Mouse (Mus musculus) lung, postnatal 10 days (tissue): ENCODE results near the gene Fanci.

Source experiments
- DNase-seq: peaks from one replicate; pipeline ENCODE4 v3.0.0; 2021

The Fanci gene

DNA sequence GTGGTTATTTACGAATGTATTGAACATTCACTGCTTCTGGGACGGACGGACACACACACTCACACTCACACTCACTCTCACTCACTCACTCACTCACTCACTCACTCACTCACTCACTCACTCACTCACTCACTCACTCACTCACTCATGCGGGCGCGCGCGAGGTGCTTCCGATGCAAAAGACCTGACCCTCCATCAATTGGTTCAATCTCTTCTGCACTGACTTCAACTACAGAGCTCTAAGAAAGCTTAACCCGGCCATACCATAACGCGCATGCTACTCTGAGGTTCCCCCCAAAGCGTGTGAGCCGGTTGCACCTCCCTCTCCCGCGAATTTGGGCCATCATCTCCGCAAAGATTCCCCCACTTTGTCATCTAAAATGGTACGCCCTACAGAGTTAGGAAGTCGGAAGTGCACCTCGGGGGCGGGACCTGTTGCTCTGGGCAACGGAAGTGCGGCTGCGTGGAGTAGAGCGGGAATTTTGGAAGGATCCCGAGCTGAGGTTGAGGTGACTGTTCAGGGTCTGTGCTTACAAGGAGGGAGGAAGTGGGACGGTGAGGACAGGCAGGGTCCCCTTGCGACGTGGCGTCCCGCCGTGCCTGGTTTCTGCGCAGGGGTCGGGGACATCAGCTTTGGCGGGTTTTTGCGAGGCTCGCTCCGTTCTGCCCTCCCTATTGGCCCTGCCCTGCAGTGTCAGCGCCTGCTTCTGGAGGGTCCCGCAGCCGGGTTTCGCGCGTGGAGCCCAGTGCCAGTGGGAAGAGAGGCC, at the start of gene Fanci:
Fanci (plus strand) TSS at position 47 of the 767 bp plus-strand sequence.
- DNase-seq: peak; percentile 96

DNA sequence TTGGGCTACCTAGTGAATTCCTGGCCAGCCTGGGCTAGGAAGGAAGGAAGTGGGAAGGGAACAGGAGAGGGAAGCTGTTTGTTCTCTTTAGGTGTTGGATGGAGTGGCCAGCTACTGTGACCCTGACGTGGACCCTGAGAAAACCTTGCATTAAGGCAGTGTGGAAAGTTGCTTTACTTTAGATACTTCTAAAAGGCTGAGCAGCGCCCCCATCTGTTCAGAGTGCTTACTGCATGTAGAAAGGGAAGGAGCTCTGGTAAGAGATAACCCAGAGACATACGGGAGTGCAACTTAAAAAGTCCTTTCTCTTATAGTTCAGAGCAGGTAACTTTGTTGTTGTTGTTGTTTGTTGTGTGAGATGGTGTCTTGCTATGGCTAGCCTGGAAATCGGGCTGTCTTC, 45.8 kb upstream of the Fanci start:
- peak; percentile 78 for DNase-seq

DNA sequence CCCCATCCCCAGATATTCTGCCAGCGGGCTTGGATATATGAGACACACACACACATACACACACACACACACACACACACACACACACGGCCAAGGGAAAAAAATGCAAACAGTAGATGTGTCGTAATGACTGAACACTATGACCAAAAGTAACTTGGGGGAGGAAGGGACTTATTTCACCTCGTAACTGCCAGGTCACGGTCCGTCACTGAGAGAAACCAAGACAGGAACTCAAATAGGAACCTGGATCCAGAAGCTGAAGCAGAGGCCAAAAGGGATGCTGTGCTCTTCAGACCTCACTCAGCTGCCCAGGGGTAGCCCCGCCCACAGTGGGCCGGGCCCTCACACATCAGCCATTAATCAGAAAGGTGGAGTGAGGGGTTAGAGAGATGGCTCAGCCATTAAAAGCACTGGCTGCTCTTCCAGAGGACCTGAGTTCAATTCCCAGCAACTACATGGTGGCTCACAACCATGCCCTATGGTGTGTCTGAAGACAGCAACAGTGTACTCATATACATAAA, 45.1 kb upstream of the Fanci start:
- DNase-seq: no peak

DNA sequence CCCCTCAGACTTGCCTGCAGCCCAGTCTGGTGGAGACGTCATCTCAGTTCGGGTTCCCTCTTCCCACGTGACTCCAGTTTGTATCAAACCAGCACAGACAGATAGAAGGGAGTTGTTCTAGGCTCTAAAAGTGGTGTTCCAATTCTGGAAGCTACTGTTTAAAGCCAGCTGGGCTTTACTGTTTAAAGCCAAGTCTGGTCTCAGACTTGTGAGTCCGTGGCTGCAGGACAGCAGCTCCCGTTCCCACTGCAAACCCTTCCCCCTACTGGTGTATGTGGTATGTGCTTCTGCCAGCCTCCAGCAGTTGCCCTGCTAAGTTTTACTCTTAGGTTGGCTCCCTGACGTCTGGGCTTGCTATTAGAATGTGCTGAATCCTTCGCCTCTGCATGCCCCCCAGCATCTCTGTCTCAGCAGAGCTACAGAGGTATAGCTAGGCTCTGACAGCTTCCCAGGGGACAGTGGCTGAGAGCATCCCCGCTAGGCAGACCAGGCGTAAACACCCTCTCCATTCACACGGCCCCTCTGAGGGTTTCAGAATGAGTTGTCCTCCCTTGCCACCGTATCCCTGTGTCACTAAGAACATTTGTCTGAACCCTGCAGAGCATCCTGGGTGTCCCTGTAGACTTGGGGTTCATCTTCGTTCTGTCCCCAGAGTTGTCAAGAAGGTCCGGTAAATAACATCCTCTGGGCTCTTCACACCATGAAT, 44.5 kb upstream of the Fanci start:
- DNase-seq: peak; percentile 33

DNA sequence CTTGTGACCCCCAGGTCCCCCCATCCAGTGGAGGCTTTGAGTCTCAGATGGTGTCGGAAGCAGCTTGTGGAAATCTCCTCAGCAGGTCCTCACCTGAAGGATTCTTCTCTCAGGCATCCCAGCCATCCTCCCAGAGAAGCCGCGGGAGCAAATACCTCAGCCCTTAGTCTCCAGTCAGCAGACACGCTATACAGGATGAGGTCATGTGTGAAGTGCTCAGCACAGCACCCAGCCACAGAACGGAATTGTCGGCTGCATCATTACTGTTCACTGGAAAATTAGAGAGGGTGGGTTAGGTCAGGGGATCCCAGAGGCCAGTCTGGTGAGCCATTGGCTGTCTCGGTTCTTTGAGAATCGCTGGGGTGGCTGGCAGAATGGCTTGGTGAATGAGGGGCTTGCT, 42.9 kb upstream of the Fanci start:
- no peak for DNase-seq

DNA sequence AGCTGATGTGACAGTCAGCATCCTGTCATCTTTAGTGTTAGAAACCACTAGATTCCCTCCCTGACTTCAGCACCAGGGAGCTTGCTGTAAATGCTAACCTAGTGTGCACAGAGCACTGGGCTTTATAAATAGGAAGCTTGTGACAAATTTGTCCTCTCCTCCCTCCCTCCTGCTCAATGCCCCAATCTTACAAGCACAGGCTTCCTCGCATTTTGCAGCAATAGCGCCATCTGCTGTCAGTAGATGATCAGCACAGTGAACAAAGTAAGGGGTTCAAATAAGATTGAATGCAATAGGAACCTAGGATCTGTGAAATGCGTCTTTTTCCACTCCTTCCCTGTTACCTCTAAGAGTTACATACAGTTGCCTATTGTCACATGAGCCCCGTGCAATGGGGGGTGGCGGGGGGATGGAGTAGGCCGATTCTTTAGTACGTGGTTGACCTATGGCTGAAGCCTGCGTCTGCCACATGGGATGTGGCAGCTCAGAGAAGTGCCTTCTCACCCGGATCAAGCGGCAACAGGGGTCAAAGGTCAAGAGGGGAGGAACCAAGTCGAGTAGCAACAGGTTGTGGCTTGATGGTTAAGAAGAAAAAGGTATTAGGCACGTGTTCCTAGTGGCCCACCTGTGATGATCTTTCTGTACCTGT, 41.9 kb upstream of the Fanci start:
- DNase-seq: peak; percentile 85

DNA sequence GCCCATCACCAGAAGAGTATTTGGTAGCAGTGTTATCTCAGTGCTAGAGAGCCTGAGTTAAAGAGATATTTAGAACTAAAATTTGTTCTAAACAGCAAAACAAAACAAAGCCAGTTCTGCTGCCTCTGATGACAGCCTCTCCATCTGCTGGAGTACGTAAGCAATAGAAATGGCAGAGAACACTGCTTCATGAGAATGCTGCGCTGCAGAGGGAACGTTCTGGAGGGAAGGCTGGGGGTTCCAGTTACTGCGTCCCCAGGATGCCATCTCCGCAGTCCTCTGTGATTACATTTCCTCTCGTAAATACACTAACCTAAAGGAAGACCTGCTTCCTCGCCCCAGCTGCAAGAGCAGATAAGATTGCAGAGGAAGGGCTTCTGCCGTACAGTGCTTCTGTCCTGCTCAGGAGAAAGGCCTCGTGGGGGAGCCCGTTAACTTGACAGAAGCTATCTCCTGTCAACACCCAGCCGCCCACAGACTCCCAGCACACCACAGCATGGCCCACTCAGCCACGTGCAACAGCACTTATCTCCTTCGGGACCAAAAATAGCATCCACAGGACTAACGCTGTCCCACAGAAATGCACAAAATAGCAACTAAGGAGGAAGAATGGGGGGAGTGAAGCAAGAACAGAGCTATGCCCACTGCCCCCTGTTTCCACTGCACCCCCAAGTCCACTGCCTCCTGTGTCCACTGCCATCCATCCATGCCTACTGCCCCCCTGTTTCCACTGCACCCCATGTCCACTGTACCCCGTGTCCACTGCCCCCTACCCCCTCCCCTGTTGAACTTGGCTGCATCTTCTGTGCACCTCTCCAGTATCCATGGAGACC, 33.2 kb upstream of the Fanci start:
- DNase-seq: peak; percentile 60

DNA sequence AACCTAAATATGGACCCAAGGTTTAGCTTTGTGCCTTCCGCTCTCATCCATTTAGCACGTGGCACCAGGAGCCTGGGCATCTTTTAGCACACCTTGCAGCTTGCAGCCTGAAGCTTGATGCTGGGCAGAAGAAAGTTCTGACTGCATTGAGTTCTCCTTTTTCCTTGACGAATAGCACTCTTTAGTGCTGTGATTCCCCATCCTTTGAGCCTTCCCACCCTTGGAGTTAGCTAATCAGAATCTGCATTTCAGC, 32.6 kb upstream of the Fanci start:
- DNase-seq: no peak

DNA sequence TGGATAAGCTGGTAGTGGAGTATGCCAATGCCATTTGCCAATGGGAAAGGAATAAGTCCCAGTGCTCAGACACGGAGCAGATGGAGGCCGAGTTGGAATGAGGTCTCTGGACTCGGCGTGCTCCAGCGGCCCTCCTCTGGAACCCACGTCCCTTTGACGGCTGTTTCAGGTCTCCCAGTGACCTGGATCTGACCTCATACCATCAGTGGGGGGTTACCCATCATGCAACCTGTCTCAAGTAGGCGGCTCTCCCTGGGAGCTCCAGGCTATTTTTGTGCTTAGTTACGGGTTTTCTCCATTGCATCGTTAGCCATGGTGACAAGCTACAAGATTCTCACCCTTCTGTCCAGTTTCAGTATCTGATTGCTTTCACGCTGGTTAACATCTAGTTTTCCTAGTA, 31.7 kb upstream of the Fanci start:
- DNase-seq: no peak

DNA sequence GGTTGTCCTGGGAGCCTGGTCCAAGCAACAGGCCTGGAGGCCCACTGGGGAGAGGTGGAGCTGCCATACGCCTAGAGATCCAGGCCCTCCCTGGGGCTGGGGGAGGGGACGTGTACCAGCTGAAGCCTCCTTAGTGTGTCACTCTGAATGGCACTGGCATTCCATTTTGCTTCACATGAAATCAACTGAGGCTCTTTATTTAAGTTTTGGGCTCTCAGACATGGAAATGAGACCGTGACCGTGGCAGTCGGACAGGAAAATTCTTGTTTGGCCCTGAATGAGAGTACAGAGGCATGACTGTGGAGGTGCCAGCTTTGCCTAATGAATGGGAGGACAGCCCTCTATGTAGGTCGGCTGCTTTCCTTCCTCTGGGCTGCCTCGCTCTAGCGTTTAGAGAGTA, 29.5 kb upstream of the Fanci start:
- no peak for DNase-seq

DNA sequence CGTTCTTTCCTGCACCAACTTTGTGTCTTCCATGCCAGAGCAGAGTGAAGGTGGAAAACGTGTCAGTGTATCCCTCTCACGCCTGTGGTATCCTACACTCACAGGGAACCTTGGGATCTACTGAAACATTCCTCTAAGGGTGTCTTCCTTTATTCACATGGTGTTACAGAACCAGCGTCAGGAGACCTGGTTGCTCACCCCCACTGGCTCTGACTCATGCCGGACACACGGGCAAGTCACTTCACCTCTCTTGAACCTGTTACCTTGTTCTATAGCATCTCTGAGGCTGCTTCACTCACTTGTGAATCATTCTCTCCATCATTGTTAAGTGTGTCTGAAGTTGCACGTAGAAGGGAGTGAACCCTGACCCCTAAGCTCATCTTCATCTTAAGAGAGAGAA, 28.9 kb upstream of the Fanci start:
- no peak for DNase-seq

DNA sequence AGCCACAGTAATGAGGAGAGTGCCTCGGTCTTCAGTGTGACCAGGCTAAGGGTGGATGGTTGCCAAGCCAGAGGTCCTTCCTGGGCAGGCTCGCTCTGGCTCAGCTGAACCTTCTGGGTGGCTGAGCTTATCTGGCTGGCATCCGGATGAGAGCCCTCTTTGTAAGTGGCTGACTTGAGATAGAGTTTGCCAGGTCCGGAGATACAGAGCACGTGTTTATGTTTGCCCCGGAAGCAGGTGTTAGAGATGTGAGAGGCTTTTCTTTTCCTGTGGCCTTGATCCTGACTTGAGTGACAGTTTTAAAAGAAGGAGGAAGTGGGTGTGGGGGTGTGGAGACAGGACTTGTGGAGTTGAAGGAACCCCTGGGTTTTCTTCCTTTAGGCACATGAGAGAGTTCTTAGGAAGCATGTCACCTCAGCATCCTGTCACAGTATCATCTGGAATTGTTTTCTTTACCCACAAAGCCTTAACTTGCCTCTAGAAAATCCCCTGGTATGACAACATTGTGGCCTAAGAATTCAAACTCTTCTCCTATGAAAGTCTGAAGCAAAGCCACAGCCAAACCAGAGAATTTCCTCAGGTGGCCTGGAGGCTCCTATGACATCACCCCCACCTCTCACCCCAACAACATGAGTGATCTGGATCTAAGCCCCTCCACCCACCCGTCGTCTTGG, 28.2 kb upstream of the Fanci start:
- peak; percentile 85 for DNase-seq

DNA sequence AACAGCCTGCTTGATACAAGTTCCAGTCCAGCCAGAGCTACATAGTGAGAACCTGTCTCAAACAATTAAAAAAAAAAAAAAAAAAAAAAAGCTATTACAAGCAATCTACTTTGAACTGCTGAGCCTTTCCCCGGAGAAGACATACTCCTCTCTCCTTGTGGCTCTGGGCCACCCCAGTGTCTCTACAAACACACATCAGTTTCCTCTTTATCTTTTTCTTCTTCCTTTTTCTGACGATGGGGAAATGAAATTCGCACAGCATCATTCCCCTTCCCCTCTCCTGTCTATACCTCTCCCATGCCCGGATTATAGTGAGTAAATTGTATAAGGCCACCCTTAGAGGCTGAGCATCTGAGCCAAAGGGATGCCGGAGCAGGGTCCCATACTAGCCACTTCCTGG, 23.1 kb upstream of the Fanci start:
- no peak for DNase-seq

DNA sequence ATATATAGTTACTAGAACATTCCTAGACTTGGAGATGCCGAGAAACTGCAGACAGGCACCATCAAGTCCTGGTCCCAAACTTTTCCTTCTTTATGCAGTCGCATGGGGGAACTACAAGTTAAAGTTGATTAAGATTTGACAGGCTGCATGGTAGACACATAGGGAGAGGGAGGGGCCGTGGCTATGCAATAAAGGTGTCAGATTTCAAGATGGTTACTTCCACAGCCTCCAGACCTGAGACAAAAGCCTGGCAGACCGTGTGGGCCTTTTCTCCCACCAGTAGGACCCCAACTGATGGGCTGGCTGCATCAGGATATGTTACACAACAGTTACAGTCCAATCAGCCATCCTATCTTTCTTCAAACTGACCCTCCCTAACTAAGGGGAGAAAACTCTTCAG, 22.3 kb upstream of the Fanci start:
- no peak for DNase-seq

DNA sequence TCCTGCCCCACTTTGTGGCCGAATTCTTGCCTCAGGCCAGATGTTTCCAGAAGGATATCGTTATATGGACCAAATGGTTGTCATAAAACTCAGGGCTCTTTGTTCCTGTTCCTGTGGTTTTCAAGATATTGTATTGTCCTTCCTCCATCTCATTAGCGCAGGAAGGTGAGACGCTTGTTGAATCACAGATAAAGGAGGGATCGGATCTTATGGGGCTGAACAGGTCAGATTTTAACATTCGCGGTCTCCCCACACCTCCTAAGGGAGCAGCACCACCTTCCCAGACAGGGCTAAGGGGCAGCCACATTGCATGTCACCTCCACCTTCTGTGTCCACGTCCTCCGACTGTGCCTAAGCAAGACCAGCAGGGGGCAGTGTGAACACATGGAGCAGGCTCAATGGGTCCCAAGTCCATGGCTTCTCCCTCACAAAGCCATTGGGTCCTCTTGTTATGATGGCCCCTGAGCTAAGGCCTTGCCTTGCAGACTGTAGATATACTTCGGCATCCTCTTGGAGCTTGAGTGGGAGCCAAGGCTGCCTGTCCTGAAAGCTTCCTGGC, 20.3 kb upstream of the Fanci start:
- DNase-seq: peak; percentile 86

DNA sequence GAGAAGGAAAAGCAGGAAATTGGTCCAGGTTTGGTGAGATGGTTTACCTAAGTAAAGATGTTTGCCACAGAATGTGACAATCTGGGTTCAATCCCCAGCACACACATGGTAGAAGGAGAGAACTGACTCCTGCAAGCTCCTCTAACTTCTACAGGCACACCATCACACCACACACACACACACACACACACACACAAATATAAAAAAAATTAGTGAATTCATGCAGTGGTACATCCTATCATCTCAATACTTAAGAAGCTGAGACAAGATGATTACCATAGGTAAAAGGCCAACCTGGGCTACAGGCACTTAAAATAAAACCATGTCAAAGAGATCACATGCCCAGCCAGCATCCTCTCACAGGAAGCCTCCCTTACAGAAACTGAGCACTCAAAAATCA, 17.7 kb upstream of the Fanci start:
- no peak for DNase-seq

DNA sequence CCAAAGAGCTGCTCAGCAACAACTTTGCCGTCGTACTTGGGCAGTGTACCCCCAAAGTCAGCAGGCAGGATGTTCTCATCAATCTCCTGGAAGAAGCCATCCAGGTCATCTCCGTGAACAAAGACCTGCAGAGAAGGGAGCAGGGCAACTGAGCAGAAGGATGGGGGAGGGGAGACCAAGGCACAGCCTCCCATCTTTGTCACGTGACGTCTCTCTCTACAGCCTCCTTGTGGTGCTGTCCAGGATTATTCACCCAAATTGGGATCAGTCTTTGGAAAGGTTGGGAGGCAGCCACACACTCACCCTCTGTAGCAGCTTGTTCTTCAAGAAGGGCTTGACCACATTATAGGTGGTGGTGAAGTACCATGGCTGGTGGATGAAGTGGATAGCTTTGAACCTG, 16.1 kb upstream of the Fanci start:
- DNase-seq: no peak

DNA sequence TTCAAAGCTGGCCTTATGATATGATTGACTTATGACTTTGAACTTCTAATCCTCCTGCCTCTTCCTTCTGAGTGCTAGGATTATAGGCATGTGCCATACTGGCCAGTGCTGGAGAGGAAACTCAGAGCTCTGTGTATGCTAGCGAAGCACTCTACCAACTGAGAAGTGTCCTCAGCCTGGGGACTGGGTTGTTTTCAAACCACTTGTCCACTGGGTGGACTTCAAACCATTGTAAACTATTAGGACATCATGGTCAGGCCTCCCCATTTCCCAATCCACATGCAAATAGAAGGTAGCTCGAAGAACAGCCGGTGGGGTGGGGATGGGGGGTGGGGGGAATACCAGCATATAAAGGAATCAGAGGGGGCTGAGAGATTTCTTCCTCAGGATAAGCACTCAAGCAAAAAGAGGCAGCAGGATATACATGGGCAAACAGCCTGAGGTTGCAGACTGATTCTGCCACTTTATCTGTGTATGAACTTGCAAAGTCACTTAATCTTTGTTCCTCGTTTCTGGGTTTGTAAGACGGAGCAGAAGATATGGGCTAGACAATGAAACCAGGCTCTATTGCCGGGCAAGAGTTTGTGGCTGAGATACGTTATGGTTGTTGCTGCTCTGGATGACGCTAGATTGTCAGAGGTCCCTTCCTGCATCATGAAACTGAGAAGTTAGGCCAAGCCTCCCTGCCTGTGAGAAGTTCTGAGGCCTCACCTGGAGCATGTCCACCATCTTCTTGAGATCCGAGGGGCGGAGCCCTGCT, 15.0 kb upstream of the Fanci start:
- DNase-seq: peak; percentile 41

DNA sequence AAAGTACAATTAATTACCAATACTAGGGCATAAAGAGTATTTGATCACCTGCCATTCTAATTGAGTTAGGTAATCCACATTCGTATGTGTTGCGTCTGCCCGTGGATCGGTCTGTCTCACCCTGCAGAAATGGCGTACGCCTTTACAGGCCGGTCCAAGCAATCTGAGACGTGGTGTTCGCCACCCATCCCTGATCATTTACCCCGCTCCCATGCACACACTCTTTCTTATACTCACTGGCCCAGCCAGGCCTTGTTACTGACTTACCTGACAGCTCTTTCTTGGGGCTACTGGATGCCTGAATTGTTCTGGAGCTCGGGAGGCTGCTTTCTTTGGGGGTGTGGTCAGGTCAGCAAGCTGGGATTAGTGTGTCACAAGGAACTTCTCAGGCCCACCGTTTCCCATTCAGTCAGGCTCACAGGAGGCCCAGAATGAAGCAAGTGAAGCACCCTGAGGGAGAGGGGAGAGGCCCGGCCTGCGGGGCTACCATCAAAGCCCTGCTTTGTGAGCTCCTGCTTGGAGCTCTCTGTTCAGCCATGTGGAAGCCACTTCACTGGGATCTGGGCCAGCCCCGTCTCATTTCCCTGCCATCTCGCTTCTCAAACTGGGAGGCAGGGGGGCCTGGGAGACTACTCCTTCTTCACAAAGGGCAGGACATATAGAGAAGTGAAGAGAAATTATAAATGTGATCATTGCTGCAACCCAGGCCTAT, 5.2 kb upstream of the Fanci start, which contains the start of gene Rlbp1:
Rlbp1 (minus strand) TSS at position 627 of the 712 bp plus-strand sequence.
- no peak for DNase-seq

DNA sequence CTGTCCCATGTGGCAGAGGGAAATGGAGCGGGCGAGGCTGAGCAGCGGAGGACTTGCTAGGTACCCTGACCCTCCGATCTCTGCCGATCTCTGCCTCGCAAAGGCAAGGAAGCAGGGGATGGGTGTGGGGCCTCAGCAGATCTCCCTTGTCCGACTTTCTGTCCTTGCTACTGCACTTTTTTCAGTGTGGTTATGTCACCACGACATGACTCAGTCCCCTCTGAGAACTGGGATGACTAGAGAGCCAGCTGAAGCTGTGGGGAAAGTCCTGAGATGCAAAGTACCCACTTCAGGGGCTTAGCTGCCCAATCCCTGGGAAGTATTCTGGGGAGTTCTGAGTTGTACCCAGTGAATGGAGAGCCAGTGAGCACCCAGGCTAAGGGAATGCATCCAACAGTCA, 4.6 kb upstream of the Fanci start:
- no peak for DNase-seq

DNA sequence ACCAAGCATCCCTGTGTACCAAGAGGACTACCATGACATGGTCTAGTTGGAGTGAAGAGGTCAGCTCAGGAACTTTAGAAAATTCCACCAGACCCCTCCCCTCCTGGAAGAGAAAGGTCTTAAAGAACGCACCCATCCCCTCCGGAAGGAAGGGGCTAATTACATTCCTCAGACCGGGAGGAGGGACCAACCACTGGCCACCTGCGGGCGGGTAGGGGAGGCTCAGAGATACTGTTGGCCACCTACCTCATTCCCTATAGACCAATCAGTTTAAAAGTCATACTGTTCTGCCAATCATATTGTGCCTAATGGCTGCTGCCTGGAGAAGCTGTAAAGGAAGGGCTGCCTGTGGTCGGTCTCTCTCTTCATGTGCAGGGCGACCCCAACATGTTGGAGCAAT, 3.7 kb upstream of the Fanci start:
- DNase-seq: no peak
